Mouse (Mus musculus) embryo, embryonic 10.5 days (tissue): ENCODE measurements around the gene Znrf2.
"Not testable (repeated sequence)": the region's sequence is repeated elsewhere in the genome, so short reads cannot be mapped to it uniquely, and the experiment has no call there.

Experiments
- DNase-seq: peaks from one replicate; pipeline ENCODE4 v3.0.0-alpha.2; 2015; ENCODE audit warnings: low spot score

Gene Znrf2

DNA sequence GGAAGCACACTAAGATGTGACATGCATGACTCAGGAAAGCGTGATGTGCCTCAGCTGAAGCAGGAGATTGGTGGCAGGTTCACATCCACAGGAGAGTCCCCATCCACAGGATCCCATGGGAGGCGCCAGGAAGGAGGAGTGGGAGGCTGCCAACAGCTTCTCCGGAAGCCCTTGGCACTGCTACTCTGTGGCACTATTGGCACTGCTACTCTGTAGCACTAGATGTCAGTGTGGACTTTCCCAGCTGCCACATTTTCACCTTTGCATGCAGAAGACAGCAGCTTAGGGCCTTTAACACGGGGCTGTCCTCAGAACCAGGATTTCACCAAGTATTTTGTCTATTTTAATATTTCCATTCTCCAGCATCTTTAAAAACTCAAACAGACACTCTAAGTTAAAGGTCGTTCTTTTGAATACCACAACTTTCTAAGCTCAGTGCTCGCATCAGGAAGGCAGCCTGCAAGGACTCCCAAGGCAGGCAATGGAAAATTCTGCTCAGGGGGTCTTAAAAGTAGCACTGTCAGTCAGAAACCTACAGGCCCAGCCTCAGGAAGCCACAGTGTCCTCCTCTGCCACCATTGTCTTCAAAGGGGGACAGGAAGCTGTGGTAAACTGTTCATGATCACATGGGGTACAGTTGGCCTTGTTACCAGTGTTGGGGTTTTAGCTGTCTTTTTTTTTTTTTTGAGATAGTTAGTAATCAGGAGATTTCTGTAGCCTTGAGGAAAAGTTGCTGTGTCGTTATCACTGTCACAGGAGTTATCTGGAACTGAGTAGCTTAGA, 7.0 kb upstream of the Znrf2 start:
- DNase-seq = no peak

DNA sequence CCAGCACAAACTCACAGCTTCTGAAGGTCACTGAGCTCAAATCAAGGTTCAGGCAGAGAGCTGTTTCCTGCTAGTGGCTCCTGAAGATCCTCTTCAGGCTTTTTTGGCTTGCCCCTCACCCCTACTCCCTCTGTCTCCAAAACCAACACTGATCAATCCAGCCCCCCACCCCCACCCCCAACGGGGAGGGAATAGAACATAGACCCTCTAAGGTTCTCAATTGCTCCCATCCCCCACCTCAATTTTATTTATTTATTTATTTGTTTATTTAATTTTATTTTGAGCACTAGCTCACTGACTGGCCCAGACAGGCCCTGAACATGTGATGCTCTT, 6.4 kb upstream of the Znrf2 start:
- DNase-seq = no peak

DNA sequence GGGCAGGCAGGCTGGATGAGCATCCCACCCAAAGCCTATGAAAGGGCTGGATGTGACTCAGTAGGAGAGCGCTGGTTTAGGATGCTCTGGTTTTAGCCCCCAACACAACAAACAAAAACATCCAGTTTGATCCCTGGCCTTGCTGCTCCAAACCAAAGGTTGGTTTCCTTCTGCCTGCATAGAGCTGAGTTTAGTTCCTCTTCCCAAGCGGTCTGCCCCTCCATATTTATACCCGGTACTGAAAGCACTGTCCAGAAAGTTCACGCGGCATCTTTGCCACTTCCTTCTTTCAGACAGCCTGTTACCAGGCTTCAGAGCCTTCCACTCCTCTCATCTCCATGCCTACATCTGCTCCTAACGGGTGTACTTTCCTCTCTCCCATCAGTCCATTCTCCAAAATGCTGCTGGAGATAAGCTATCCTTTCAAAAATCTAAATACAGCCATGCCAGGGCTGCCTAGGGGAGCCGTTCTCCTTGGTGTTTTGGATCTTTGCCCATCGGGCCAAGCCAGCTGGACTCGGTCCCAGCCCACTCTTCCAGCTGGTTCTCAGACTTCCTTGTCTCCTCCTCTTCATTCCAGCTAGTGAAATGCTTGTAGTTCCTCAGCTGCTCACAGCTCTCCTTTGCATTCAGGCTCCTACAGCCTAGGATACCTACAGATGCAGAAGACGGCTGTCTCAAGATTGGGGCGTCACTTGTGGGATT, 5.0 kb upstream of the Znrf2 start:
- no peak for DNase-seq

DNA sequence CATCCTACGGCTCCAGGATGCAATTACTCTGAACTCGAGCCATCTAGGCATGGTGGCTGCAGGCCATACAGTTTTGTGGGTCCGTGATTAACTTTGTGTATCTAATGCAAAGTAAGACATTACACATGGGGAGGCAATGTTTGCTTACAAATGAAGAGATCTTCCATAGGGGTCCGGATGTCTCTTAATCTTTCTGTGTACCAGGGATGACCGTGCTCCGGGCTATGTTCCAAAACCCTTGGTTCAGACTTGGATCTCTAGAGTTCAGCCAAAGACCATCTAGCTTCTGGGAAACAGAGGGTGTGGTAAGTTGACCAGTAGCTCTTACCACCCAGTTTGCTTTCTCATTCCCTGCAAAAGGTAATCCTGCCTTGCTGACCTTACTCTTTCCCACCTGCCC, 4.4 kb upstream of the Znrf2 start:
- DNase-seq = no peak

DNA sequence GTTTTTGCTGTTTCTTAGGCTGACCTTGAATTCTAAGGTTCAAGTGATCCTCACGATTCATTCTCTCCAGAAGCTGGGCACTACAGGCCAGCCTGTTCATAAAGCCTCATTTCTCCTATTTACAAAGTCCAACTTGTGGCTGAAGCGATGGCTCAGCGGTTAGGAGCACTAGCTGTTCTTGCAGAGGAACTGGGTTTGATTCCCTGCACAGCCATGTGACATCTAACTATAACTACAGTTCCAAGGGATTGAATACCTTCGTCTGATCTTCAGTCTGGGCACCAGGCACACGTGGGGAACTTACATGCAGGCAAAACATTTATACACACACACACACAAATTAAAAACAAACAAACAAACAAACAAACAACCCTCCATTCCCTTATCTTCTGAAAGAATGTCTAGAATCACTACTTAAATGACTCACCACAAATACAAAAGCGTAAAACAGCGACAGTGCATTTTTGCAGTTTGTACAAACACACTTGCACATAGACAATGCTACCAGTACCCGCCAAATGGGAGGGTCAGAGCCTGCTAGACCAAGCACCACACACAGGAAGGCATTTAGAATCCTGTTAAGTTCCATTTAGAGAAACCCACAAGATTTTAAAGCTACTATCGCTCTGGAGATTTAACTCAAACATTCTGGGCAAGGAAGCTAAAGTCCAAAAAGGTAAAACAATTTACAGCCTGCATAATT, 1.1 kb upstream of the Znrf2 start:
- DNase-seq = no peak

DNA sequence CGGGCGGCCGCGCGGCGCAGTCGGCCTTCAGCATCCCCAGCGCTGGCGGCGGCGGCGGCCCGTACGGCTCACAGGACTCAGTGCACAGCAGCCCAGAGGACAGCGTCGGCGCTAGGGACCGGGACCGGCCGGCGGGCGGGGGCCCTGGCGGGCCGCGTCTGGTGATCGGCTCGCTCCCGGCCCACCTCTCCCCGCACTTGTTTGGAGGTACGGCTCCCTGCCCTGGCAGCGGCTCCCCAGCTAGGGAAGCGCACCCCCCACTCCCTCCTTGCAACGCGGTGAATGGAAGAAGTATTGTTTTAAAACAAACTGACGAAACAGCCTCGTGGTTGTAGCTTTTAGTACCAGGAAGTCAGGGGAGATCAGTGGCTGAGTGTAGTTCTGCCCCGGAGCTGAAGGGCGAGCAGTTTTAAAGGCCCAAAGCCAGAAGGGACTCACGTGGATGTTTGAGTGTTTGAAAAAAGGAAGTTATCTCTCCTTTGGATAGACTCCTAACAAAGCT, 601 bp downstream of the Znrf2 start:
- DNase-seq = peak; percentile 81

DNA sequence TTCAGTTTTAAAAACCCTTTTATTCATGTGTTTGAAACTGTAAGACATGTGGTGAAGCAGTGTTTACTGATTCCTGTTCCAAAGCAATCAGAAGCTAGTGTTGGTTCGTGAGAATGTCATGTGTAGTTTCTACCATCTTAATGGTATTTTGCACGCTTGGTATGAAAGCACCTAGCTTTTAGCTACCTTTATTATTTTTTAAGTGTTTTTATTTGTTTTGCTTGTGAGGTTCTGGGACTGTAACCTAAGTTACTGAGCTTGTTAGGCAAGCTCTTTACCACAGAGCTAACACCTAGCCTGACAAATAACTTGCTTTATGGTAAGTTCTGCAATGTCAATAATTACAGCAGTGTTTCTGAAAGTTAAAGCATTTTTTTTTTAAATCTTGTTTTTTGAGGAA, 1.7 kb downstream of the Znrf2 start:
- no peak for DNase-seq

DNA sequence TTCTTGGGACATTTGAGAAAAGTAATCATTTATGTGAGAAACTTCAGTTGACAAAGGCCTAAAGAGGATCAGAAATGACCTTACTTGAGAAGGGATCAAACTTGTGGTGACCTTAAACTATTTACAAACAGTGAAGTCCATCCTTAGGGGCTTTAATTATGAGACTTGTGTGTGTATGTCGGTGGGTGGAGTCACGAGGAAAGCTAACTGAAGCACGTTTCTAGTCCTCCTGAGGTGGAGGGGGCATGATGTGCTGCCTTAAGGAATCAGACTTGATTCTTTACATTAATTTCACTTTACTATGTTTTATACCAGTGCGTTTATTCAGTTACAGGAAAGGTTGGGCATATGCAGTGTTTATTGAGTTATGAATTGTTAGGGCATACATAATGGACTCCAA, 2.6 kb downstream of the Znrf2 start:
- DNase-seq = peak; percentile 20

DNA sequence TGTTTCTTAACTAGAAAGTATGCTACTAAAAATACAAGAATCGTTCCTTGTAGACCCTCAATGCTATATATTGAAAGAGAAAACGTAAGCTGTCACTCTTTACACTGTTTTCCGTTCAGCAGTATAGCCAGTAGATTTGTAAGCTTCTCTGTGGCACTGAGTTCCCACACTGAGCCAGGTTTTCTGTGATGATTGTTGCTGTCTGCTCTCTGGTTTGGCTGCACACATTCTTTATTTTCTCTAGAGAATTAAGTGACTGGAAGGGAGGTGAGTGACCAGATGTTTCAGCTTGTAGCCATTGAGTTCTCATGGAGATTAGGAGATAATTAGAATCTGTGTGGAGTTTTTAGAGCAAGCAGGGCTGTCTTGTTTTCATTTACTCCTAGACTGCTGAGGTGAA, 3.0 kb downstream of the Znrf2 start:
- peak; percentile 32 for DNase-seq

DNA sequence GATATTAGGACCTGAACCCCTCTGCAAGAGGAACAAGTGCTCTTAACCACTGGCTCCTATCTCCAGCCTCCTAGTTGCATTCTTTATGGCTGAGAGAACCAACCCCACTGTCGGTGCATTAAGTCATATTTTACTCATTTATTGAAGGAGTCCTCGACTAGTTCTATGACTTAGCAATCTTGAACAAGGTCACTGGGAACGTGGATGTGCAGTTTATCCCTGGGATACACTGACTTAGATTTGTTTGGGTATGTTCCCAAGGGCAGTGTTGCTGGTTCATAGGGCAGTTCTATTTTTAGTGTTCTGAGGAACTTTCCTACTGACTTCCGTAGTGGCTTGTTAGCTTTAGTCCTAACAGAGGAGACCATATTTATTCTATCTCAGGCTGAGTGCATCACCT, 5.6 kb downstream of the Znrf2 start:
- no peak for DNase-seq

DNA sequence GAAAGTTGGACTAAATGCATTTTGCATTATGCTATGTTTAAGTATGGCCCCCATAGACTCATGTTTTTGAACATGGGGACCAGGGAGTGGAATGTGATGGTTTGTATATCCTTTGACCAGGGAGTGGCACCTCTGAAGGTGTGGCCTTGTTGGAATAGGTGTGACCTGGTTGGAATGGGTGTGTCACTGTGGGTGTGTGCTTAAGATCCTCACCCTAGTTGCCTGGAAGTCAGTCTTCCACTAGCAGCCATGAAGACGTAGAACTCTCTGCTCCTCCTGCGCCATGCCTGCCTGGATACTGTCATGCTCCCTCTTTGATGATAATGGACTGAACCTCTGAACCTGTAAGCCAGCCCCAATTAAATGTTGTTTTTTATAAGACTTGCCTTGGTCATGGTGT, 7.8 kb downstream of the Znrf2 start:
- not testable (repeated sequence) for DNase-seq

DNA sequence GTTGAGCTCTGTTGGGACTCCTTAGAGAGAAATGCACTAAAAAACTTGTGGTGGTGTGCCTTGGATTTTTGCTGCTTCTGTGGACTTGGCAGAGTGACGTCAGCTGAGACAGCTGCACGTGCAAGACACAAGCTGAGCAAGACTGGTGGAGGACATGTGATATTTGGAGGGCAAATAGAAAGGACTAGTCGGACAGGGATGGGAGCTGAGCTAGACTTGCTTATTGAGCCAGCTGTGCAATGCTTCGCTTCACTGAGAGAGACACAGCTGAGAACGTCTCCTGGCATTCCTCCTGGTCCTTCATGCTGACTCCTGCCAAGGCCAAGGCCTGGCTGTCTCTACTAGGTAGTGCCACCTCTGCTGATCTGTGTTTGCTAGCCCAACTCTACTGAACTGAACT, 10.8 kb downstream of the Znrf2 start:
- no peak for DNase-seq

DNA sequence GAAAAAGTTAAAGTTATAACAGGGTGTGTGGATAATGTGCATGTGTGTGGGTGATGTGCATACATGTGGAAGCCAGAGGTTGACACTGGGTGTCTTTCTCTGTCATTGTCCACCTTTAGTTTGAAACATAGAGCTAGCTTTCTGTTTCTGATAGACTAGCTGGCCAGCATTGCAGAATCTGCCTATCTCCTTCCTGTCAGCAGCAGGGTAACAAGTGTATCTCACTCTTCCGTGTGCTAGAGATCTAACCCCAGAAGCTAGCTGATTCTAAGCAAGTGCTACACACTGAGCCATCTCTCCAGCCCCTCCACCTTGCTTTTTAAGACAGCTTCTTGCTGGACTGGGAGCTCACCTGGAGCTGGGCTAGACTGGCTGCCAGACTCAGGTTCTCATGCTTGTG, 11.6 kb downstream of the Znrf2 start:
- no peak for DNase-seq

DNA sequence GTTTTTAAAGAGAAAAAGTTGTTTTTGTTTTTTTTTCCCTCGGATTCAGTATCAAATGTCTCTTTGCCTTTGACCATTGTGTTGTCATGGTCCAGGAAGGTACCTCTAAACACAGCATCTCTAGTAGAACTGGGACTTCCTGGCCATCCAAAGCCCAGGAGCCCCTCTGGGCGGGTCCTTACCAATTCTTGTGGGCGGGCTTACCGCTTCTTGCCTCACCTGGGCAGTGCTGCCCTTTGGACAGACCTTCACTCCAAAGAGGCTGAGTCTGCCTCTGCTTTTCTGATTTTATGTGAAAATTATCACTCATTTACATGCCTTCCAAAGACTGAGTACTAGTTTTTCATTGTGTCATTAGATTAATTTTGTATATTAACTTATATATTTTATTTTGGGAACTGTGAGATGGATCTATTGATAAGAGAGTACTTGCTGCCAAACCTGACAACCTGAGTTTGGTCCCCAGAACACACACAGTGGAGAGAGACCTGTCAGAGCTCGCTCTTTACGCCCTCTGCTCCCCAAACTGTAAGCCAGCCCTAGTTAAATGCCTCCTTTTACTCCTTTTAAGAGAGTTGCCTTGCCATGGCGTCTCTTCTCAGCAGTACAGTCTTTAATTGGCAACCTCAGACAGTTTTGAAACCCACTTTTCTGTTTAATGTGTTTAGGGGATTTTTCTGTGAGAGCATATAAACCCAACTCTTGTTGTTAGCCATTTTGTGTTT, 13.5 kb downstream of the Znrf2 start:
- no peak for DNase-seq

DNA sequence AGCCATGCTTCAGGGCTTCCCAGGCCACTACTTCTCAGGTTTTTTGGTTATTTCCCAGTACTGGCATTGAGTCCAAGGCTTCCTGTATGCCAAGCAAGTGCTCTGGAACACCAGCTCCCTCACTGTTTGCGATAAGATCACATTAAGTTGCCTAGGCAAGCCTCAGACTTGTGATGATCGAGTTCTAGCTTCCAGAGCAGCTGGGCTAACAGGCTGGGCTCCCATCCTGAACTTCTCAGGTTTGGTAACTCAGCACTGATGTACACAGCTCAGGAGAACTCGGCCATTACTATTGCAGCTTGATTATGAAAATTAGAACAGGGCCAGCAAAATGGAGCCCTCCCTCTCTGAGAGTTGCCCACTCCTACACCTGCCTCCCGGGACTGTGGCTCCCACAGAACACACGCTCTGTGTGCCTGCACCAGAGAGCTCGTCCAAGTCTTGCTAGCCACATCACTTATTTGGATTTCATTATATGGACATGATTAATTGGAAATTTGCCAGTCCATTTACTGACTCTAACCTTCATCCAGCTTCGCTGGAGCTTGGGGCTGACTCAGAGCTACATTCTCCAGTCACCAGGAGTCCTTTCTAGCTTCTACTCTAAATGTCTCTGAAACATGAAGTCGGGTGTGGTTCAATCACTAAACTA, 14.5 kb downstream of the Znrf2 start:
- DNase-seq = no peak

DNA sequence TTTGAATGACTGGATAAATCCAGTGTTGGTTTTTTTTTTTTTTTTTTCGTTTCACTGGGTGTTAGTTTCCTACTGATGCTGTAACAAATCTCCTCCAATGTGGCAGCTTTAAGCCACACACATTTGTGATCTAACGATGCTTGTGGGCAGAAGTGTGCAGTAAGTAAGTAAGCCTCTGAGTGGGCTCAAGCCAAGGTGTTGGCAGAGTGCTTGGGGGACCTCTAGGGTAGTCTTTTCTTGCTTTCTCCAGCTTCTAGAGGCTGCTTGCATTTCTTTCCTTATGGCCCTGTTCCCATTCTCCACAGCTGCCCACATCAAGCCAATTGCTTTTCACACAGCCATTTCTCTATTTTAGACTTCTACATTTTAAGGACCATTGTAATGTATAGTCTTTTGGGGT, 16.7 kb downstream of the Znrf2 start:
- DNase-seq = no peak

DNA sequence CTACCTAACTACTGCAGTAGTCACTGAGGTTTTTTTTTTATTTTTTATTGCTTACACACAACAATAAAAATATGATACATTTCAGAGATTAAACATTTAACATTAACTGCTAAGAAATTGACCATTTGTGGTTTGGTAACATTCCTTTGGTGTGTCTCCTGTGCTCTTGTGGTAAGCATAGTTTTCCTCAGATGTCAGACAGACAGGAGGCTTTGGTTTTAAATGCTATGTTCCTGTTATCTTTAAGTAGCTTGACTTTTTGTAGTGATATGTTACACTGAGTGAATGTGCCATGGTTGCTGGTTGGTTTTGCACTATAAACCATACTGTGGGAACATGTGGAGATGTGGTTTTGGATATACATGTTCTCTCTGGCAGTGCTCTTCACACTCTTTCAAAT, 19.9 kb downstream of the Znrf2 start:
- DNase-seq = no peak

DNA sequence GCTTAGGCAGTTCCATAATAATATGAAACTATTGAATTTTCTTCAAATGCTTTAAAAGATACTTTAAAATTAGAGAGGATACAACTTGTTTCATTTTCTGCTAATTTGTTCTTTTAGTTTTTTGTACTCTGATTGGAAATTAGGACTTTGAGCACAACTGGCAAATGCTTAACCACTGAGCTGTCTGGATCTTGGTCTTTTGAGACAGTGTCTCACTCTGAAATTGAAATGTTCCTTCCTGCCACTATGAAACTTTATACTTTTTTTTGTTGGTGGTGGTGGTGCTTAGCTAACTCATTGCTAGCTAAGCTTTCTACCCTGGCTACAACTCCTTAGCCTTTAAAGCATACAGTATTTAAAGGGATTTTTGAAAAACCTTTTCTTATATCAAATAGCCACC, 24.7 kb downstream of the Znrf2 start:
- DNase-seq = no peak

DNA sequence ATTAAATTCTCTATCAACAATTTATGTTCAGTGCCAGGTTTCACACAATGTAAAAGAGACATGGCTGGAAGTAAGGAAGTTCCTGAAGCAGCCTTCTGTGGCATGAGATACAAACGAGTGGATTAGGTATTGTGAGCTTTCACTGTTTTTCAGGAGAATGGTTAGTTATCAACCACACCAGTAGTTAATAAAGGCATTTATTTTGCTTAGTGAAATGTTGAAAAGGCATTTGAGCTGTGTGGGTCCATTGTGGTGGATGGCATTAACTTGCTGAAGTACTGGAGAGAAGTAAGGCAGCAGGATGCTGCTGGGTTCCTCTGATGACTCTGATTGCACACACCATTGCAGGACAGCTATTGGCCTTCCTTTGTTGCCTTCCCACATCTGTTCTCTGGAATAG, 25.3 kb downstream of the Znrf2 start:
- DNase-seq = peak; percentile 24

DNA sequence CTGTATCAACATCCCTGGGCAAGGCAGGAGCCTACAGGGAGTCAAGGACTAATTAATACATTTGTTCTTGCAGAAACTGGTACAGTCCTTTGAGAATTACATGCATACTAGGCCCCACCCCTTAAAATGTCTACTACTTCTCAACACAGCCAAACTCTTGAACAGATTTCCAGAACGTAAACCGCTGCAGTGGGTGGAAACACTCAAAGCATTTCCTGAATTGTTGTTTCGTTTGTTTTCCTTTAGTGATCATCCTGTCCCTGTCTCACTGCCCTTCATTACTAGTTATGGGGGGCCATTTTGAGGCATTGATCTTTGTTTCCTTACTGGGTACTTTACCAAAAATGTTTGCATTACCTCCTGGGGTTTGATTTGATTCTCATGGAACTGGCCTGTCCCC, 31.8 kb downstream of the Znrf2 start:
- DNase-seq = no peak

DNA sequence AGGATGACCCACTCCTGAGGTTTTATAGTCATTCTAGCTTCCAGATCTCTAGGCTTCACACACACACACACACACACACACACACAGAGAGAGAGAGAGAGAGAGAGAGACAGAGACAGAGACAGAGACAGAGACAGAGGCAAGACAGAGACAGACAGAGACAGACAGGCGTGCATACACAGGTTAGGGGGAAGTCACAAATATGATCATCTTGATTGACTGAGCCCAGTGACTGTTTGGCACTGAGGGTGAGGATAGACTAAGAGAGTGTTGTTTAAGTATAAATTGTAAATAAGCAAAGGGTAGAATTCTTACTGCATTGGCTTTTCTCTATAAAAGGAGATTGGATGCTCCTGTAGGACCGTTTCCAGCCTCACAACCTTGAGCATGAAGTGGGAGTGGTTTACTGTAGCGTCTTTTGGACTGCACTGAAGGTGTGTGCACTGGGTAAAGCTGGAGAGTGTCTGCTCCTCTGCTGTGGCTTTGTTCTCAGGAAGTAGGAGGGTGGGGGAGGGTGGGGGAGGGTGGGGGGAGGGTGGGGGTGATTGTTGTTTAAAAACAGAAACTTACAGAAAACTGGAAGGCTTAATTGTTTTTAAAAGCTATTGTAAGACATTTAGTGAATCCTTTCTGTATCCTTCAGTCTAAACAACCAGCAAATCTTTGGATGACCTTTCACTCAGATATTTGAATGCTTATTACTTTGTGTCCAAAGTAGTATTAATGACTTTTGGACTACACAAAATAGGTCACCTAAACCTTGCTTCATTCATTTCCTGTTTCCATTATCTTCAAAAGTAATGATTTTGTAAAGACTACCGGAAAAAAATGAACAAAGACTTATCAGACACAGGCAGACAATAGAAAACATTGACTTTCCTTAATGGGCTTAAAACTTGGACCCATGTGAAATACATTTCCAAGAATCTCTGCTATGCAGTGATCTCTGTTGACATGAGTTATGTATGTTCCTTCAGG, 32.8 kb downstream of the Znrf2 start:
- DNase-seq = no peak
